In the genomic region with DNA sequence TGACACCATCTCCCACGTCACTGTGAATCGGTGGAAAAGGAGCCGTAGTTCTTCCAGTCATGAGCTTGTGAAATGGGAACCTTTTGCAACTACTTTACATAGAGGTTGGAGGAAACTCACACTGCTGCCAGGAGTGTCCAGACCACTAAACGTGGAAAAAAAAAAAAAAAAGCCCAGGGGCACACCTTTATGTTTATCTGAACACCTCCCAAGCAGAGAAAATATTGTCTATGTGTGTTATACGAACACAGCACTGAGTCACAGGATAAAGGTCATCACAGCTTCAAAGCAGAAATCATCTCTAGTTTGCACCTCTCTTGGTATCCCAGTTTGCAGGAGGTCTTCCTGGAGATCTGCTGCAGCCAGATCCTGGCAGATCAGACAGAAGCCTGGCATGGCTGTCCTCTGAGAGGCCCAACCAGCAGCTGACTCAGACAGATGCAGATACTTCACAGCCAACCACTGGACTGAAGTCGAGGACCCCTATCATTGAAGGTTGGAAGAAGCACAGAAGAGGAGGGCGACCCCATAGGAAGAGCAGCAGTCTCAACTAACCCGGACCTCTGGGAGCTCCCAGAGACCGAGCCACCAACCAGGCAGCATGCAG, we compare ENCODE assay signal across 10 mouse cellular contexts. TPM values are rescaled to one million over a fixed set of nuclear protein-coding genes. Genes with fewer than 3 reads are reported as not detected.
A peak's percentile ranks its signal among the peaks of the same experiment; 100 is the strongest.
DNase-seq lines count a peak whose midpoint lies in the region.
"Had no signal": no experiment of that assay in that cellular context is flagged by ENCODE, and none has a peak within 500 bp of the region (broad histone marks: within the 10 kb centered on the region; RNA-seq: fewer than 3 reads in every experiment).

No protein-coding gene starts in this region.

- intact Hi-C loops in left cerebral cortex, postnatal 10 days (cut with DNase I): no loop called here

- H3K36me3 ChIP-seq in heart, embryonic 10.5 days: no peaks in the 10 kb centered on the region
- H3K36me3 ChIP-seq in hindbrain, embryonic 10.5 days: no peaks in the 10 kb centered on the region
- no peaks in the 10 kb centered on the region for H3K36me3 ChIP-seq in midbrain, embryonic 10.5 days

- H3K4me1 ChIP-seq in heart, embryonic 10.5 days: peaks cover 16% of the 10 kb centered on the region
- H3K4me1 ChIP-seq in hindbrain, embryonic 10.5 days (replicated peaks): peaks cover 16% of the 10 kb centered on the region
- peaks cover 20% of the 10 kb centered on the region for H3K4me1 ChIP-seq in midbrain, embryonic 10.5 days

- DNase-seq in heart, embryonic 10.5 days (ENCODE audit: low spot score): no peak
- DNase-seq in heart, postnatal 4 days: no peak
- DNase-seq in cerebellum, adult 8-10 months: peak; percentile 30
- DNase-seq in hindbrain, embryonic 10.5 days (ENCODE audit: low spot score): no peak
- no peak for DNase-seq in midbrain, embryonic 10.5 days (ENCODE audit: low spot score)
- DNase-seq in left cerebral cortex, postnatal 10 days (ENCODE audit: extremely low spot score in 1 of 2, low spot score in 2 of 2): no peak
- no peak for DNase-seq in right cerebral cortex, postnatal 14 days
- no peak for DNase-seq in right cerebral cortex, postnatal 4 days
- DNase-seq: kidney, adult 2 months had no signal

- H3K9me3 ChIP-seq in heart, embryonic 10.5 days: no peaks in the 10 kb centered on the region
- H3K9me3 ChIP-seq in hindbrain, embryonic 10.5 days: no peaks in the 10 kb centered on the region
- no peaks in the 10 kb centered on the region for H3K9me3 ChIP-seq in midbrain, embryonic 10.5 days (replicated peaks)

- H3K4me3 ChIP-seq in heart, embryonic 10.5 days: peak overlapping the region; percentile 66
- peak overlapping the region; percentile 64; the same call in 1 of the 2 replicates for H3K4me3 ChIP-seq in hindbrain, embryonic 10.5 days
- H3K4me3 ChIP-seq in midbrain, embryonic 10.5 days: peak overlapping the region; percentile 65; the same call in 1 of the 2 replicates

- H3K27ac ChIP-seq in heart, embryonic 10.5 days: peak overlapping the region; percentile 29; the same call in 1 of the 2 replicates
- no peak overlapping the region for H3K27ac ChIP-seq in hindbrain, embryonic 10.5 days
- no peak overlapping the region for H3K27ac ChIP-seq in midbrain, embryonic 10.5 days (replicated peaks)

- peaks cover 7% of the 10 kb centered on the region; the same call in 1 of the 2 replicates for H3K27me3 ChIP-seq in heart, embryonic 10.5 days (ENCODE audit: insufficient read depth, poor library complexity, severe bottlenecking)
- peaks cover 32% of the 10 kb centered on the region for H3K27me3 ChIP-seq in hindbrain, embryonic 10.5 days (ENCODE audit: insufficient read depth, poor library complexity, severe bottlenecking)
- peaks cover 36% of the 10 kb centered on the region for H3K27me3 ChIP-seq in midbrain, embryonic 10.5 days (ENCODE audit: low read depth, poor library complexity, severe bottlenecking)

- 46% methylated on average over 9 of the region's 9 CpGs for WGBS in heart, embryonic 10.5 days
- 62% methylated on average over 9 of the region's 9 CpGs for WGBS in hindbrain, embryonic 10.5 days
- WGBS in midbrain, embryonic 10.5 days: 62% methylated on average over 9 of the region's 9 CpGs

RNA-seq across cellular contexts. Expression of a gene that starts 2.2 kb away (rescaled TPM):
- polyA plus RNA-seq in heart, embryonic 10.5 days (2016; fragmentation: Nextera tagmentation; extraction: Ambion mirVana): 0.23 and 1.6 TPM in 2 replicates
- not detected for total RNA-seq in heart, postnatal 4 days (2021)
- polyA plus RNA-seq in hindbrain, embryonic 10.5 days (2016; fragmentation: Nextera tagmentation; extraction: Ambion mirVana): 0.12 and 0.25 TPM in 2 replicates
- 0.10 and 0.15 TPM in 2 replicates for polyA plus RNA-seq in midbrain, embryonic 10.5 days (2016; fragmentation: Nextera tagmentation; extraction: Ambion mirVana)
- 1 to 10 TPM; 4.7 to 5.0 TPM for total RNA-seq in left cerebral cortex, postnatal 10 days (2021)
- total RNA-seq: monocyte, adult 5-6 weeks had no signal
